Mouse (Mus musculus) ES-E14 (cell line): ENCODE data around the gene Plcb3.

ENCODE experiments used
- MAFK ChIP-seq: IDR thresholded peaks from 2 replicates; pipeline ENCODE4 v1.6.1; 2014; ENCODE audit warnings: mild to moderate bottlenecking, low read depth, low read length, inconsistent platforms; ENCODE audit not compliant: insufficient read depth
- ZNF384 ChIP-seq: IDR thresholded peaks from 2 replicates; pipeline ENCODE4 v1.6.1; 2012; ENCODE audit warnings: low read depth, low read length, inconsistent platforms

GRCm38 (mm10) chr19:7020224-7020641 is 44.0 kb upstream of the Plcb3 start:
- TF ChIP-seq MAFK (no peak), ZNF384 (no peak)
